Mouse (Mus musculus): ENCODE data around the gene Sh2d5. TPM values are rescaled to one million over a fixed set of nuclear protein-coding genes. Genes with fewer than 3 reads are reported as not detected.
A peak's percentile ranks its signal among the peaks of the same experiment; 100 is the strongest.

The Sh2d5 gene
- polyA plus RNA-seq (2012; rRNA removed): 1.6 and 2.5 TPM in 2 replicates
- 0.25 and 0.77 TPM in 2 replicates for polyA plus RNA-seq (2014; fragmentation: Nextera tagmentation; extraction: Ambion mirVana)

DNA sequence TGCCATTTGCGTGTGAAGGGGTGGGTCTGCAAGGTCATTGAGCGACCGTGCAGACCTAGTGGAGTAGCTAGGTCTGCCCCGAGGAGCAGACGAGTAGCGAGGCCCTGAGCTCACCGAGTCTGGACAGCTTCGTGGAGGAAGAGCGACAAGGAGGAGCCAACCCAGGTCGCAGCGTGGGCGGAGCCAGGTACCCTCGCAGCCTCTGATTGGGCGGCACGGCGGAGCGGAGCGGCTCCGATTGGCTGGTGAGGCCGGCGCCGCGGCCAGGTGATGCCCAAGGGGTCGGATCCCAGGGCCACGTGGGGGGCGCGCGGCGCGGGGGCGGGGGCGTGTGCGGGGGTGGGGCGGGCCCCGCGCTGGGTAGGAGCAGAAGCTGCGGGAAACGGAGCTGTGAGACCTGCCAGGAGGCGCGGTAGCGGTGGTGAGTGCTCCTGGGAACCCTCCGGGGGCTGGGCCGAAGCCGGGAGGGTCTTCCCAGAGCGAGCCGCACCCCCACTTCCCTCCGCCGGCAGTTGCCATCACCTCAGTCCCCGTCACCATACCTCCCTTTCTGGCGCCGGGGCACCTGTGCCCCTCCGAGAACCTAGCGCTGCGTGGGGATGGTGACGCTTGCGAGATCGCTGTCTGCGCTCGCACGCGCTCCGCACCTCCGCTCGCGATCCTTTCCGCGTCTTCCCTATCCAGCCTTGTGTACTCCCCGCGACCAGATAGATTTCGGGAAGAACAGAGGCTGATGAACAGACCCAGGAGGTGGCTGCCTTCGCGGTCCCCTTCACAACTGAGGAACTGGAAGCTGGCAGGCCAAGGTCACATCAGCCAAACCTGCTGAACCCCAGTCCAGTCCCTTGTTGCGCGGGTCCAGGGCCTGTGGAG, at the start of gene Sh2d5, which contains the start of gene Kif17:
Gene Sh2d5, plus strand, starts transcription at position 316 of the 873 bp plus-strand sequence.
Gene Kif17, plus strand, starts transcription at position 348 of the 873 bp plus-strand sequence.
- Histone ChIP-seq H3K36me3 (ENCODE audit: control insufficient read depth, insufficient read depth, low read length) (peaks cover 25% of the 10 kb centered on the region), H3K4me1 (ENCODE audit: control insufficient read depth, insufficient read depth, low read length) (peaks cover 24% of the 10 kb centered on the region), H3K9me3 (ENCODE audit: control insufficient read depth, low read length) (no peaks in the 10 kb centered on the region), H3K27ac (replicated peaks; ENCODE audit: low read depth, low read length) (no peak within 1 kb of the TSS), H3K27me3 (ENCODE audit: control insufficient read depth, insufficient read depth, low read length) (peaks cover 11% of the 10 kb centered on the region; the same call in 1 of the 2 replicates), H3K9ac (ENCODE audit: low read depth, low read length, severe bottlenecking) (peak within 1 kb of the TSS; percentile 38), H3K4me2 (replicated peaks; ENCODE audit: low read depth, low read length, severe bottlenecking) (peak within 1 kb of the TSS; percentile 99), H3K4me3 (replicated peaks; ENCODE audit: low read length) (peak within 1 kb of the TSS; percentile 50)
- DNase-seq (ENCODE audit: low spot score) (peak; percentile 70), ATAC-seq (ENCODE audit: low FRiP score, low read depth) (peak; percentile 84)
- TF ChIP-seq POLR2A (IDR thresholded peaks at IDR 0.05; ENCODE audit: borderline replicate concordance, extremely low read depth, insufficient read depth, insufficient read length): no peak
- under 1% methylated on average over 54 of the region's 74 CpGs for WGBS

DNA sequence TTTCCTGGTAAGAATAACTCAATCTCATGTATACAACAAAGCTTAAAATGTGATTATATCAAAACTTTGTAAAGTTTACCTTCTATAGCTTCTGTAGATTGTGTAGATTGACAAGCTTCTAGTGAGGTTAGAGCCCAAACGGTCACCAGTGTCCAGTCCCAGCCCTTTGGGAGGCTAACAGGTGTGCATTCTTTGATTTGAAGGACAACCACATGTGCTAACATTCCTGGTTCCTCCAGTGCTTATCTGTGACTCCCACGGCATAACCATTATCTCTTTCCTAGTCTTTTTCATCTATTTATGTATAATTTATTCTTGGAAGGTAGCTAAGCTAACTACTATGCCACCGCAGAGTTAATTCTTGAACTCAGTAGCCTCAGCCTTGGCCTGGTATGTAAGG, 49.4 kb upstream of the Sh2d5 start:
- TF ChIP-seq POLR2A (IDR thresholded peaks at IDR 0.05; ENCODE audit: borderline replicate concordance, extremely low read depth, insufficient read depth, insufficient read length): no peak
- H3K4me2 ChIP-seq (replicated peaks; ENCODE audit: low read depth, low read length, severe bottlenecking): no peak overlapping the region
- 82% methylated on average over 3 of the region's 3 CpGs for WGBS
- no peaks in the 10 kb centered on the region for H3K9me3 ChIP-seq (ENCODE audit: control insufficient read depth, low read length)
- H3K27me3 ChIP-seq (ENCODE audit: control insufficient read depth, insufficient read depth, low read length): no peaks in the 10 kb centered on the region
- peaks cover 85% of the 10 kb centered on the region for H3K36me3 ChIP-seq (ENCODE audit: control insufficient read depth, insufficient read depth, low read length)
- no peak overlapping the region for H3K4me3 ChIP-seq (replicated peaks; ENCODE audit: low read length)
- ATAC-seq (ENCODE audit: low FRiP score, low read depth) (peak; percentile 44; the same call in 1 of the 2 replicates), DNase-seq (ENCODE audit: low spot score) (no peak)
- no peak overlapping the region for H3K9ac ChIP-seq (ENCODE audit: low read depth, low read length, severe bottlenecking)
- no peaks in the 10 kb centered on the region for H3K4me1 ChIP-seq (ENCODE audit: control insufficient read depth, insufficient read depth, low read length)
- no peak overlapping the region for H3K27ac ChIP-seq (replicated peaks; ENCODE audit: low read depth, low read length)

DNA sequence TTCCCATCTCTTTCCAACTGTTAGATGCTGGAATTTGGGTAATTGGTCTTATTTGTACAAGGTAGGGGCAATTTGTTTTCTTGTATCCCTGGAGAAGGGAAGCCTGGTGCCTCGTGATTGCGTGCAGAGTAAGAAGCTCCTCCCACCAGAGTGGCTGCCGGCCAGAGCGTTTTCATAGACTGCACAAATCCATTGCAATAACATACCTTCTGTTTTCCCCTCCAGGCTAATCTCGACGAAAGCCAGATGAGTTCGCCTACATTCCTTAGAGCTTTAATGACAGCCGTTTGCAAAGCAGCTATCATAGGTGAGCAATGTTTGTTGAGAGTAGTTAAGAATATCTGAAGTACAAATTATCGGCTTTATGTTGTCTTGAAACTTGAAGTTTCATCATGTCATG, 48.5 kb upstream of the Sh2d5 start:
- H3K4me3 ChIP-seq (replicated peaks; ENCODE audit: low read length): no peak overlapping the region
- DNase-seq (ENCODE audit: low spot score): no peak
- no peak for TF ChIP-seq POLR2A (IDR thresholded peaks at IDR 0.05; ENCODE audit: borderline replicate concordance, extremely low read depth, insufficient read depth, insufficient read length)
- H3K9ac ChIP-seq (ENCODE audit: low read depth, low read length, severe bottlenecking): no peak overlapping the region
- 56% methylated on average over 9 of the region's 9 CpGs for WGBS
- no peak for ATAC-seq (ENCODE audit: low FRiP score, low read depth)
- no peaks in the 10 kb centered on the region for H3K27me3 ChIP-seq (ENCODE audit: control insufficient read depth, insufficient read depth, low read length)
- no peak overlapping the region for H3K4me2 ChIP-seq (replicated peaks; ENCODE audit: low read depth, low read length, severe bottlenecking)
- H3K9me3 ChIP-seq (ENCODE audit: control insufficient read depth, low read length): no peaks in the 10 kb centered on the region
- peaks cover 82% of the 10 kb centered on the region for H3K36me3 ChIP-seq (ENCODE audit: control insufficient read depth, insufficient read depth, low read length)
- H3K27ac ChIP-seq (replicated peaks; ENCODE audit: low read depth, low read length): no peak overlapping the region
- no peaks in the 10 kb centered on the region for H3K4me1 ChIP-seq (ENCODE audit: control insufficient read depth, insufficient read depth, low read length)

DNA sequence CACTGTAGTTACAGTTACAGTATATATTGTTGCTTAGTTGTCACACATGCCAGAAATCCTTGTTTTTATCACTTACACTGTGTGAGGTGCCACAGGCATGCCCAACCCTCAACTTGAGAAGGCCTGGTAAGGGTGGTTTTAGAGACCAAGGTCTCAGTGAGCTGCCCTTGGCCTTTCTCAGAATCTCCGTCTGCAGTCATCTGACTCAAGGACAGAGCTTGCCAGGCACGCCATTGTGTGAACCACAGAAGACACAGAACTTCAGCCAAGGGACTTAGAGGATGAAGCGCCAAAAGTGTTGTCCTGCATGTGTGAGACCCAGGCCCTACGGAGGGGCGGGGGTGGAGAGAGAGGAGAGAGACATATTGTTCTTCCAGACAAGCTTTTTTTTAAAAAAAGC, 40.1 kb upstream of the Sh2d5 start:
- no peak for TF ChIP-seq POLR2A (IDR thresholded peaks at IDR 0.05; ENCODE audit: borderline replicate concordance, extremely low read depth, insufficient read depth, insufficient read length)
- H3K9me3 ChIP-seq (ENCODE audit: control insufficient read depth, low read length): no peaks in the 10 kb centered on the region
- WGBS: 93% methylated on average over 5 of the region's 5 CpGs
- ATAC-seq (ENCODE audit: low FRiP score, low read depth) (no peak), DNase-seq (ENCODE audit: low spot score) (no peak)
- no peaks in the 10 kb centered on the region for H3K27me3 ChIP-seq (ENCODE audit: control insufficient read depth, insufficient read depth, low read length)
- no peak overlapping the region for H3K9ac ChIP-seq (ENCODE audit: low read depth, low read length, severe bottlenecking)
- H3K4me1 ChIP-seq (ENCODE audit: control insufficient read depth, insufficient read depth, low read length): no peaks in the 10 kb centered on the region
- H3K4me3 ChIP-seq (replicated peaks; ENCODE audit: low read length): no peak overlapping the region
- no peak overlapping the region for H3K4me2 ChIP-seq (replicated peaks; ENCODE audit: low read depth, low read length, severe bottlenecking)
- H3K36me3 ChIP-seq (ENCODE audit: control insufficient read depth, insufficient read depth, low read length): peaks cover 45% of the 10 kb centered on the region
- no peak overlapping the region for H3K27ac ChIP-seq (replicated peaks; ENCODE audit: low read depth, low read length)

DNA sequence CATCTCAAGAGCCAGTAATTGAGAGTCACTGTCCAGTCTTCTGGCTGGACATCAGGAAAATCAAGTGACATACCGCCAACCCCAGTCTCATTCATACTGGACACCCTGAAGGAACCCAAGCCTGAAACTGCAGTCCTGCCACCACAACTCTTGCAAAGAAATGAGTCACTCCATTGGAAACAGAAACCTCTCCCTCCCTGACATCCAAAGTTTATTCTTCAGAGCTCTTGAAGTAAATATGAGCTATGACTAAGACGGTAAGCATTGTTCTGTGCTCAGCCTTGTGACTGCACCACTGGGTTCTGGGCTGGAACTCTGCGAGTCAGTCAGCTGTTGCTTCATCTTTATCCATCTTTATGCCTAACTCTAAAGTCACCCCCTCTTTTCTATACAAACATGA, 36.3 kb upstream of the Sh2d5 start:
- no peak for ATAC-seq (ENCODE audit: low FRiP score, low read depth)
- H3K4me2 ChIP-seq (replicated peaks; ENCODE audit: low read depth, low read length, severe bottlenecking): no peak overlapping the region
- no peak for TF ChIP-seq POLR2A (IDR thresholded peaks at IDR 0.05; ENCODE audit: borderline replicate concordance, extremely low read depth, insufficient read depth, insufficient read length)
- no peak overlapping the region for H3K4me3 ChIP-seq (replicated peaks; ENCODE audit: low read length)
- no peaks in the 10 kb centered on the region for H3K9me3 ChIP-seq (ENCODE audit: control insufficient read depth, low read length)
- no peak overlapping the region for H3K9ac ChIP-seq (ENCODE audit: low read depth, low read length, severe bottlenecking)
- DNase-seq (ENCODE audit: low spot score): no peak
- no peak overlapping the region for H3K27ac ChIP-seq (replicated peaks; ENCODE audit: low read depth, low read length)
- H3K36me3 ChIP-seq (ENCODE audit: control insufficient read depth, insufficient read depth, low read length): peaks cover 22% of the 10 kb centered on the region
- H3K27me3 ChIP-seq (ENCODE audit: control insufficient read depth, insufficient read depth, low read length): no peaks in the 10 kb centered on the region
- H3K4me1 ChIP-seq (ENCODE audit: control insufficient read depth, insufficient read depth, low read length): peaks cover 10% of the 10 kb centered on the region
- 90% methylated on average over 3 of the region's 3 CpGs for WGBS
